Mouse (Mus musculus) midbrain, embryonic 10.5 days (tissue): ENCODE measurements at regions not wholly inside any gene's neighbourhood (a gene's known extent, or its start where the extent isn't known, plus 50 kb on each side); places are given as distances from the start of the nearest gene placed in this dataset.
"Not testable (repeated sequence)": the region's sequence is repeated elsewhere in the genome, so short reads cannot be mapped to it uniquely, and the experiment has no call there.

Experiments used
- DNase-seq: peaks from one replicate; pipeline ENCODE4 v3.0.0-alpha.2; 2017; ENCODE audit warnings: low spot score
- H3K27ac ChIP-seq: fragments of 300-500 bp; sonication (generic); replicated peaks from 2 replicates; pipeline ENCODE4 v1.5.1; 2016; ENCODE audit warnings: mild to moderate bottlenecking
- H3K27me3 ChIP-seq: fragments of 300-500 bp; sonication (generic); 2 replicates; pipeline ENCODE4 v1.6.1; 2016; ENCODE audit warnings: low read depth, mild to moderate bottlenecking; ENCODE audit not compliant: poor library complexity, severe bottlenecking
- H3K36me3 ChIP-seq: fragments of 300-500 bp; sonication (generic); 2 replicates; pipeline ENCODE4 v1.6.1; 2016; ENCODE audit warnings: mild to moderate bottlenecking, moderate library complexity
- H3K4me1 ChIP-seq: fragments of 300-500 bp; sonication (generic); 2 replicates; pipeline ENCODE4 v1.6.1; 2016
- H3K4me3 ChIP-seq: fragments of 300-500 bp; sonication (generic); 2 replicates; pipeline ENCODE4 v1.5.1; 2016; ENCODE audit warnings: mild to moderate bottlenecking, moderate library complexity
- H3K9me3 ChIP-seq: fragments of 300-500 bp; sonication (generic); replicated peaks from 2 replicates; pipeline ENCODE4 v1.6.1; 2016; ENCODE audit warnings: mild to moderate bottlenecking
- WGBS: fragments of 180-500 bp; shearing (Covaris S2); methylation state at CpG from one replicate; pipeline ENCODE4 v1.1.7; 2016; 5-methylcytosine and 5-hydroxymethylcytosine counted together

DNA sequence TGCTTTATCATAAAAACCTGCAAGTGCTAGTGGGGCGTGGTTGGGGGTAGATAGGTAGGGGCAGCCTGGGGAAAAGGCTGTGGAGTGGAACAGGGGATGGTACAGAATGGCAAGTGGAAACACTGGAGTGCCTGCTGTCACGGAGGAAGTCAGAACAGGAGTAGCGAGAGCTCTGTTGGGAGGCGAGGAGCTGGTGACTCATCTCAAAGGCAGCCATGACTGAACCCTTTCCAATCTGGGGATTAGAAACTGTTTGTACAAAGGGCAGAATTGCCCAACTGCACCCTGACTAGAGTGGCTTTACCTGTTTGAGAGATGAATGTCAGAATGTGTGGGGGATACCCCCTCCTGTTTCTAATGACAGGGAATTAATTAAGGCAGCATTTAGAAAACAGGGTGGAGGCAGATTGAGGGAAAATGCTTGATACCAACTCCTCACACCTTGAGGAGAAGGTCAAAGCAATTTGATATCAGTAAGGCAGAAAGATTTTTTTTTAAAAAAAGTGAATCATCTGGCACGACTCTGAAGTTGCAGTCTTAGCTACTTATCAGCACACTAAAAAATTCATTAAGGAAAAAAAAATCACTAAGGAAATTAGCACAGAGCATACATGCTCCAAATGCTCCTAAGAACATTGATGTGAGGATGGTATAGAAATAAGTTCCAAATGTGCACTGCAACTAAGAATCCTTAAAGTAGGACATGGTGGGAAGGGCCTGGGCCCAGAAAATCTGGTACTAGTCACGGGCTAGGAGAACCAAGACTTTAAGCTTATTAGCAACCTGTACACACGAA lies 54.7 kb upstream of the Usp25 start:
- Histone ChIP-seq H3K4me3 (no peak overlapping the region), H3K27me3 (no peaks in the 10 kb centered on the region), H3K27ac (no peak overlapping the region), H3K4me1 (no peaks in the 10 kb centered on the region), H3K9me3 (no peaks in the 10 kb centered on the region), H3K36me3 (no peaks in the 10 kb centered on the region)
- WGBS, result 80% methylated on average over 7 of the region's 7 CpGs
- no peak for DNase-seq

DNA sequence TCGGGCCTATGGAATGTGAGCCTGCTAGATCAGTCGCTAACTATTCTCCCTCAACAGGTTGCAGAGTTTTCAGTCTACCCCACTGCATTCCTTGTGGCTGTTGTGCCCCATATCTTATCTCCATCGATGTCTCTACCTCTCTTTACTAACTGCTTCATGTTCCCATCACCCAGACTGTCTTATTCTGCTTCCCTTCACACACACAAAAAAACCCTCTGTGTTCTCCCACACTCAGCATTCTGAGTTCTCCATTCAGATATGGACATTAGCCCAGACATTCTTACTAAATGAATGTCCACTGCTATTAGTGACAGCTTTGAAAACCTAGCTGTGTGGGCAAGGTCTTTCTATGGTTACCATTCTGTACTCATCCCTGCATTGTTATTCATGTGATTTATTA lies 56.0 kb upstream of the Usp25 start:
- H3K27me3 ChIP-seq, result no peaks in the 10 kb centered on the region
- WGBS, result 78% methylated on average over 3 of the region's 3 CpGs
- H3K36me3 ChIP-seq, result no peaks in the 10 kb centered on the region
- no peak overlapping the region for H3K4me3 ChIP-seq
- no peaks in the 10 kb centered on the region for H3K9me3 ChIP-seq
- H3K27ac ChIP-seq, result no peak overlapping the region
- no peaks in the 10 kb centered on the region for H3K4me1 ChIP-seq
- no peak for DNase-seq

DNA sequence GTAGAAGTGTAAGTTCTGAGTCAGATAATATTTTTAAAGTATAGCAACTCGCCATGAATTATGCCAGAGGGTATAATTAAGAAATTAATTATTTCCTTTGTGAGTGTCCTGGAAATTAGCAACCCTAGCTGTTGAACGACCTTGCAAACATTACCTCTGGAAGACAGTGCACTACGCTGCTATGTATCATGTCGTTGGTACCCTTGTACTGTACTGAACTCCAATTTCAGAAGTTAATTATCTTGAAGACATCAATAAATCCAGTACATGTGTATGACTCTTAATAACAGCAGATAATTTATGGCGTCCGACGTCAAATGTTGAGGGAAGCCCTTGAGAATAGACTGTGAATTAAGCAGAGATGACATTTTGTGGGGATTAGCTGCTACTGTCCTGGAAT lies 56.4 kb upstream of the Usp25 start:
- H3K4me1 ChIP-seq, result no peaks in the 10 kb centered on the region
- 90% methylated on average over 7 of the region's 7 CpGs for WGBS
- no peak overlapping the region for H3K27ac ChIP-seq
- H3K27me3 ChIP-seq, result no peaks in the 10 kb centered on the region
- no peaks in the 10 kb centered on the region for H3K9me3 ChIP-seq
- H3K4me3 ChIP-seq, result no peak overlapping the region
- no peak for DNase-seq
- H3K36me3 ChIP-seq, result no peaks in the 10 kb centered on the region

DNA sequence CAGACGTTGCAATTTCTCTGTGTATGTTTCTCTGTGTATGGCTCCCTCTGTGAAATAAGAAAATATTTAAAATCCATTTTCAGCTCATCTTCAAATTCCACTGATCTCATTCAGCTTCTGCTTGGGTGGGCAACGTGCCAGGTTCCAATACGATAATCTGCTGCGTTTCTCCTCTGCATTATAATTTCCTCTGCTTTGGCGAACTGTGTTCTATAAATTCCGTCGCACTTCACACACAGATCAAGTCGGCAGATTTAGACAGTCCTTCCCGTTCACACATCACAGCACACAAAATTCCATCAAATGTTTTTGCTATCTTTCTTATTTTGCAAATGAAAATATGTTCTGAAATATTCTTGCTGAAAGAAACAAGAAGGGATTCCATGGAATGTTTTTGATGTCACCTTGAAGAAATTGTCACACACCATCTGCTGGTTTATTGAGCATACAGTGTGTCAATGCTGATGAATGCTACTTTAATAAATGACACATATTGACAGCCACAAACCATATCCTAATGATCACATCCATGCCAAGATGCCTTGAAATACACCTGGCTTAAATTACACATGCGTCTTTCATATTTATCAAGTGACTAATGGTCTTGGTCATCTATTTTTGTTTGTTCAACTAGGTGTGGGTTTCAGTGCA lies 62.5 kb upstream of the Usp25 start:
- no peaks in the 10 kb centered on the region for H3K27me3 ChIP-seq
- WGBS, result 93% methylated on average over 10 of the region's 10 CpGs
- no peaks in the 10 kb centered on the region for H3K4me1 ChIP-seq
- no peaks in the 10 kb centered on the region for H3K36me3 ChIP-seq
- no peak overlapping the region for H3K27ac ChIP-seq
- no peaks in the 10 kb centered on the region for H3K9me3 ChIP-seq
- H3K4me3 ChIP-seq, result no peak overlapping the region
- DNase-seq, result no peak

DNA sequence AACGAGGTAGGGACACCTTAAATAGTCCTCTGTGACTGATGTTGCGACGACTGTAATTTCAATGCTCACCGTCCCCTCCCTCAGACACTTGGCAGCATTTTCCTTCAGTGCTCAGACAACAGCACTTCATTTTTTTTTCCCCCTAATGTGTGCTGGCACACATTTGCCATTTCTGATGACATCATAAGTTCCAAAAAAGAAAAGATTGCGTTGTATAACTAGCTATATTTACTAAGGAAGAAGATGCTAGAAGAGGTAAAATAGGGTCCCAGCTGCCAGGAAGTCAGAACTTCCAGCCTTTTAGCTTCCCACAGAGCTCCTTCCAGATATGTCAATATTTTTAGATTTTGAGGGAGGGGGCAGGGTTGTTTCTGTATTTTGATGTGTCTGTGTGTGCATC lies 66.5 kb upstream of the Usp25 start:
- no peak for DNase-seq
- H3K27ac ChIP-seq, result no peak overlapping the region
- H3K9me3 ChIP-seq, result no peaks in the 10 kb centered on the region
- no peak overlapping the region for H3K4me3 ChIP-seq
- H3K27me3 ChIP-seq, result no peaks in the 10 kb centered on the region
- no peaks in the 10 kb centered on the region for H3K36me3 ChIP-seq
- H3K4me1 ChIP-seq, result no peaks in the 10 kb centered on the region
- WGBS, result 87% methylated on average over 5 of the region's 5 CpGs

DNA sequence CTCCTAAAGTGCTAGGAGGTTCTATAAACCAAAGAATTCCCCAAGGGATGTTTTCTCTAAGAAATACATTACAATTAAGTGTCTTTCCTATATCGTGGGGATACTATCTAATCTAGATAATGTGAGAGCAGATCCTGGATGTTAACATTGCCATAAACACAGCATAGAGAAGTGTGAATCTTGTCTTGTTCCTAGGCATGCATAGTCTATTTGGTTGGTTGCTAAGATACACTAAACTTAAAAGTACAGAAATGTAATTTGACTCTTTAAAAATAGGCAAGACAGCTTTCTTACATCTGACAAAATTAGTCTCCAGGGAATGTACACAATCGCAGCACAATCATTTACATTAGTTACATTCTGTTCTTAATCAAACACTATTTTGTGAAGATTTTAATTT lies 75.4 kb upstream of the Usp25 start:
- H3K9me3 ChIP-seq, result no peaks in the 10 kb centered on the region
- no peaks in the 10 kb centered on the region for H3K27me3 ChIP-seq
- H3K4me3 ChIP-seq, result no peak overlapping the region
- no peak for DNase-seq
- no peaks in the 10 kb centered on the region for H3K4me1 ChIP-seq
- no peaks in the 10 kb centered on the region for H3K36me3 ChIP-seq
- no peak overlapping the region for H3K27ac ChIP-seq
- 88% methylated on average over 2 of the region's 2 CpGs for WGBS

DNA sequence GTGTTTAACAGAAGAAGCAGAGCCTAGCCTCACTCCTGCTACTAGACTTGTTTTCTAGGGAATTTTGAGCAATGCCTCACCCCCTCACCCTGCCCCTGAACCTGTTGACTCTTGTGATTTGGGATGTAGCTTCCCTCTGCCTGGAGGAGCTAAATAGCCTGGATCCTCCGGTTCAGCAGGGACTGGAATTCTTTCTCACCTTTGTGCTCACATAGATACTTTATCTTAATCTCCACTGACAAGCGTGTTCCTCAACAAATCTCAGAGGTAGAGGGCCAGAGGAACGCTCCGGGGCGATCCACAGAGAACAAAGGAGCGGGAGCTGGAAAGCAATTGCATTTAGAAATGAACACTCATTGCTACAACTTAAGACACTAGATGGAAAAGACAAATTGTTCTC lies 85.6 kb upstream of the Usp25 start:
- Histone ChIP-seq H3K4me3 (no peak overlapping the region), H3K27me3 (no peaks in the 10 kb centered on the region), H3K9me3 (no peaks in the 10 kb centered on the region), H3K4me1 (no peaks in the 10 kb centered on the region), H3K27ac (no peak overlapping the region), H3K36me3 (no peaks in the 10 kb centered on the region)
- no peak for DNase-seq
- WGBS, result 82% methylated on average over 6 of the region's 6 CpGs

DNA sequence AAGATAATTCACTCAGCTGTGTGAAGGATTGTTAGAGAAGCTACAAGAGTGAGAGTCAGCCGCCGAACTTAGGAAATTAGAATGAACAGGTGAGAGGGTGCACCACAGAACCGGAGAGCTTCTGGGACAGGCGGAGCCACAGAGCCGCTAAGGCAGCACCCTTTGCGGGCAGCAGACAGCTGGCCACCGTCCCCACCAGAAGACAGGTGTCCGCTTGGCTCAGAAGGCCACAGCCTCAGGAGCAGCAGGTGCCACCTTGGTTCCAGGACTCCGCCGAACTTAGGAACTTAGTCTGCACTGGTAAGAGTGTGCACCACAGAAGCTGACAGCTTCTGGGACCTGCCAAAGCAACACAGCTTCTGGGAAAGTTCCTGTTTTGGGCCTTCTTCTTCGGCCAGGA lies 93.4 kb upstream of the Usp25 start:
- not testable (repeated sequence) for H3K27me3 ChIP-seq, H3K4me1 ChIP-seq, H3K36me3 ChIP-seq, H3K4me3 ChIP-seq, H3K27ac ChIP-seq, DNase-seq, H3K9me3 ChIP-seq
- 91% methylated on average over 11 of the region's 11 CpGs for WGBS

DNA sequence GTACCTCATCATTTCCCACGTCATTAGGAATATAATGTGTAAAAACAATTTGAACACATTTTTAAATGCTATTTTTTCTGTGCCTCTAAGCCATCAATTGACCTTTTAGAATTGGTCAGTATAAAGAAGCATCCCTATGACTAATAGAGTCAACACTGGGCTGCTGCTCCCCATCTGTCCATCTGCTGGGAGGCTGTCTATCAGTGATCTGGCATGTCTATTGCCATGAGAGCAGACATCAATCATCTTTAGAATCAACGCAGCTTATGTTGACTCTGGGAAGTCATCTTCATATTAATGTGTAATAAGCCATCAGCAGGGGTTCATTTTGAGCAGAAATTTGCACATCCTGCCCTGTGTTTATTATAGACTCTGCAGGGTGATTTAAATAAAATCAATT lies 94.9 kb upstream of the Usp25 start:
- no peak overlapping the region for H3K27ac ChIP-seq
- DNase-seq, result no peak
- H3K4me3 ChIP-seq, result no peak overlapping the region
- no peaks in the 10 kb centered on the region for H3K4me1 ChIP-seq
- WGBS, result 83% methylated on average over 2 of the region's 2 CpGs
- no peaks in the 10 kb centered on the region for H3K27me3 ChIP-seq
- no peaks in the 10 kb centered on the region for H3K9me3 ChIP-seq
- no peaks in the 10 kb centered on the region for H3K36me3 ChIP-seq

DNA sequence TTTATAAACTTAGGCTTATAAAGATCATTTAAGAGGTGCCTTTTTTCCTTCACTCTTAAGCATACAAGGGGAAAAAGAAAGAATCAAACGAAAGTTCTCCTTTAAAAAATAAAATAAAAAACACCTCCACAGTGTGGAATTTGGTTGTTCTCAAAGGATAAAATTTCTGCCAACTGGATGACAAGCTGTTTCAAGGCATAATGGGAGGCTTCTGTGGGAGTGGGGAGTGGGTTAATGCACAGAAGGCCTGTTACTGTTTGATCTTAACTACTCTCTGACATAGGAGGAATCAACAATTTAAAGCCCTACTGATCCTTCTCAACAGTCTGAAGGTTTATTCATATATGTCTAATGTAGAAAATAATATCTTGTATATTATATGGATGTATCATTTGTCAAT lies 99.2 kb upstream of the Usp25 start:
- H3K4me3 ChIP-seq, result no peak overlapping the region
- WGBS, result 79% methylated on average over 1 of the region's 1 CpGs

DNA sequence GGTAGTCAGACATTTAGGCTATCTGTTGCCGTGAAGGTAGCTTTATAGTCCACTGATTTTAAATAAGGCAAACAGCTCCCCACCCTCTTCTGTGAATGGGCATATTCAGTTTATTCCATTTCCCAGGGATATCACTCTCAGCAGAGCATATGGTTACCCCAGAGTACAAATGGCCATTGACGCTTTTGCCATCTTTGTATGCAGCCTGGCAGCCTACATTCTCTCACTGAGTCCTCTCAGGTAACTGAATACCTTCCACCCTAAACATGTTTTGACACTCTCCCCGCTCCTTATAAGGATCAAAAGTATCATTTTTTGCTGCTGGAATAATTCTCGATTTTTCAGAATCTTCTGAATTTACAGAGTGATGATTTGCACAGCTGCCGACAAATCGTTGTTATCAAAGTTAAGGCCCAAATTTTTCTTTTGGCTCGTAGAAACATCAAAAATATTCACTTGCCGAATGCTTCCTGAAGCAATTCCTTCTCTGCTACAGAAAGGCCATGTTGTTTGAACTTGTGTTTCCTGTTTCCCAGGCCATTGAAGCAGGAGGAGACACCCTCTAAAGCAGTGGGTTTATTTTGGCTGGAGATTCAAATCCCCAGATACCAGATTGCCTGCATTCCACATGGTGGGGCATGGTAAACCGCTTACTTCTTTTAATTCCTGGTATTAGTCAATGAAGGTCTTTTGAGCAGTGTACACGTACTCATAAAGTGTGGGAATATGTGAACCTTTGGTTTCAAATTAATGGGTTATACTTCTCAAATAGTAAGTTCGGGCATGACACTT lies 108.1 kb upstream of the Usp25 start:
- H3K27me3 ChIP-seq, result no peaks in the 10 kb centered on the region
- no peaks in the 10 kb centered on the region for H3K4me1 ChIP-seq
- H3K27ac ChIP-seq, result no peak overlapping the region
- no peaks in the 10 kb centered on the region for H3K9me3 ChIP-seq
- DNase-seq, result no peak
- no peak overlapping the region for H3K4me3 ChIP-seq
- no peaks in the 10 kb centered on the region for H3K36me3 ChIP-seq
- 86% methylated on average over 11 of the region's 11 CpGs for WGBS

More for the DNA sequence above, 99.2 kb upstream of the Usp25 start:
- Histone ChIP-seq H3K27me3 (no peaks in the 10 kb centered on the region), H3K36me3 (no peaks in the 10 kb centered on the region), H3K9me3 (no peaks in the 10 kb centered on the region), H3K27ac (no peak overlapping the region), H3K4me1 (no peaks in the 10 kb centered on the region)
- DNase-seq, result no peak

DNA sequence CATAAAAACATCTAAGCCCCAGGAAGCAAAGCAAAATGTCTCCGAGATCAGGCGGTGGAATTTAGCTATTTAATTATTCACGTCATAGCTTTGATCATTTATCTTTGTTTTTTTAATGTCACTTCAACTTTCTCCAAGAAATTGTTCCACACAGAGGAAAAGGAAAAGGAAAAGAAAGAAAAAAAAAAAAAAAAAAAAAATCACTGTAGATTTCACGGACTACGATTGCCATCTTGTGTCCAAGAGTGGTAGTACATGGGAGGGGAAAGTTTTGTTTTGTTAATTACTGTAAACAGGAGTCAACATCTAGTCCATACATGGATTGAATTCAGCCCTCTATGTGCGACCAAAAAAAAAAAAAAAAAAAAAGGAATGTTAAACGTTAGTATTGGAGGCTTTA lies 114.4 kb upstream of the Usp25 start:
- no peak overlapping the region for H3K4me3 ChIP-seq
- no peak overlapping the region for H3K27ac ChIP-seq
- peaks cover 18% of the 10 kb centered on the region for H3K4me1 ChIP-seq
- no peaks in the 10 kb centered on the region for H3K36me3 ChIP-seq
- no peaks in the 10 kb centered on the region for H3K9me3 ChIP-seq
- no peaks in the 10 kb centered on the region; the same call in 1 of the 2 replicates for H3K27me3 ChIP-seq
- no peak for DNase-seq
- 24% methylated on average over 7 of the region's 7 CpGs for WGBS

DNA sequence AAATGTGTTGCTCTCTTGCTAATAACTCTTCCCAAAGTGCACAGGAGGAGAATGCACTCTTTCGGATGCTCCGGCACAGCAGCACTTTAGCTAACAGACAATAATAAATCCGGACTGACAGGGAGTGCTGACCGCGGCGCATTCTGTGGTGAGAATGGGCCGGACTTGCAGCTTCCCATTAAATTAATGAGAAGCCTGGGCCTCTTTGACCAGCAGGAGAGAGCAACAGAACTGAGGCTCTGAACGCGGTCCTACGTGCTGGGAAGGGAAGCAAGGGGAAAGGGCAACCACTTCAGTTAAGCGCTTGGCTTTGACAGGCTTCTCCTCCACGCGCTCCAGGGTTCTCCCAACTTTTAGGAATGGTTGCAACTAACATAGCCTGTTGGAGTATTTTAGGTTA lies 117.2 kb upstream of the Usp25 start:
- 25% methylated on average over 13 of the region's 13 CpGs for WGBS
- H3K4me1 ChIP-seq, result peaks cover 18% of the 10 kb centered on the region
- no peaks in the 10 kb centered on the region; the same call in 1 of the 2 replicates for H3K27me3 ChIP-seq
- 0 out of 2 replicates have a peak overlapping the region, but pooled peaks have one; percentile 23 for H3K27ac ChIP-seq
- H3K36me3 ChIP-seq, result no peaks in the 10 kb centered on the region
- H3K4me3 ChIP-seq, result peak overlapping the region; percentile 27; the same call in 1 of the 2 replicates
- H3K9me3 ChIP-seq, result no peaks in the 10 kb centered on the region
- peak; percentile 41 for DNase-seq
